Mouse (Mus musculus): ENCODE results near the gene Eps15. TPM values are rescaled to one million over a fixed set of nuclear protein-coding genes. Genes with fewer than 3 reads are reported as not detected.

Gene Eps15
- total RNA-seq, 2 experiments from 2014 or later = 50.4 to 53.8 TPM

- no peak for DNase-seq
Observed at GRCm38 (mm10) chr4:109432668-109433375, 152.8 kb downstream of the Eps15 start.

GRCm38 (mm10) chr4:109433641-109434040 lies 153.6 kb downstream of the Eps15 start:
- DNase-seq = peak; percentile 28

GRCm38 (mm10) chr4:109434256-109434655 lies 154.2 kb downstream of the Eps15 start:
- DNase-seq = no peak

Other genes with a start within 250 kb of the Eps15 start
- gene Osbpl9, start 78.0 kb upstream of the Eps15 start, total RNA-seq (2021) = 10 to 100 TPM; 93.6 to 98.0 TPM
- not detected for gene Calr4, start 45.8 kb upstream of the Eps15 start, total RNA-seq (2021)
- gene Ttc39a, start 126.4 kb downstream of the Eps15 start, total RNA-seq (2021) = under 1 TPM; 0.66 to 0.81 TPM
- gene Rnf11, start 204.5 kb downstream of the Eps15 start, total RNA-seq (2021) = 10 to 100 TPM; 91.5 to 96.9 TPM

All from gastrocnemius, postnatal 10 days (tissue).